Mouse (Mus musculus) monocyte, adult 2 months (primary cell): Measurements from ENCODE around the gene Pigv.

Experiments
- DNase-seq, 2 experiments: peaks; one replicate each; pipeline ENCODE4 v3.0.0; 2022; ENCODE audit warnings: low spot score in 2 of 2, low read depth in 1 of 2

The Pigv gene

DNA sequence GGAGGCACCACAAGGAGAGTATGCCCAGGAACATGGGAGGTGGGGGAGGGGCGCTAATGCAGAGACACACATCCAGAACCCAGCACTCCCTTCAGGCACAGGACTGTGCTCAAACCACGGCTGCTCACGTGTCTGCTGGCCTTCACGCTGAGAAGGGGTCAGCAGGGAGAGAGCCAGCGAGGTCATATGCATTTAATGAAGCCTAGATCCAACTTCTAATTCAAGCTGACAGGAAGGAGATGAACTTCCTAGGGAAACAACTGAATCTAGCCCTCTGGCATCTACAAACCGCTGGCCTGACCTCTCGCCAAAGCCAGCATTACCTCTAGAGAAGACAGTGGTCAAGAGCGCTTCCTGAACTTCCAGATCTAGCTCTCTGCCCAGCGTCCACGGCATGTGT is 57.0 kb downstream of the Pigv start:
- no peak for DNase-seq

DNA sequence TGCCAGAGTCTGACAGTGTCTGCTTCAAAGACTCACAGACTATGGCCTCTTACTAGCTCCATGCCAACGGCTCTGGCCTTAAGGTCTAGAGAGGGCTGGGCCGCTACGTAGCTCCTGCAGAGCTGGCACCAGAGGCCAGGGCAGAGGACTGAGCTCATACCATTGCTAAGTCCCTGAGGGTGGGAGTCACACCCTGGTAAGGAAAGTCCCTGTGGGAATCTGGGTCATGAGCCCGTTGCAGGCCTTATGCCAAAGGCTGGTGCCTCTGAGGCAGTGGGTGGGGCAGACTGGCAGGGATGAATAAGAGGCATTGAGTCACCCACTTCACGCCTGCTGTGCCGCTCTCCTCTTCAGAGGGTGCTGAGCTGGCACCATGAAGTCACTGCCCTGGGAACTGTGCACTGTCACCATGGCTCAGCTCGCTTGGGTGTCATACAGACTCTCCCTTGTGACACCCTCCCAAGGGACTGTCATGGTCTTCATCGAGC is 58.1 kb downstream of the Pigv start:
- DNase-seq, result no peak

DNA sequence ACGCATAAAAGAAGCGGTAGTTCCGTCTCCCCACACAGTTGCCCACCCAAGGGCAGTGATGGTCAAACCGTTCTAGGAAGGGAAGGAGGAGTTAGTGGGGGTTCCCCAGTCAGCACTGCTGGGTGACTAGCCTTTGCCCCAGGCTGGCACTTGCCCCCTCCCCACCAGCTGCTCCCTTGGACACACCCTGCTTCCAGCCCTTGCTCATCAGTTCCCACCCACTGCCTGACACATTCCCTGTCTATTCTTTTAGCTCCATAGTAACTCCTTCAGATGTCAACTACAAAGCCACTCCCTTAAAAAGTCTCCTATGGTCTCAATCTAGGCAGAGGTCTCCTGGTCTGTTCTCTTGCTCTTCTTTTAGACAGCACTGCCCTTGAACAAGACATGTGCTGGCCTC is 58.6 kb downstream of the Pigv start:
- no peak for DNase-seq

DNA sequence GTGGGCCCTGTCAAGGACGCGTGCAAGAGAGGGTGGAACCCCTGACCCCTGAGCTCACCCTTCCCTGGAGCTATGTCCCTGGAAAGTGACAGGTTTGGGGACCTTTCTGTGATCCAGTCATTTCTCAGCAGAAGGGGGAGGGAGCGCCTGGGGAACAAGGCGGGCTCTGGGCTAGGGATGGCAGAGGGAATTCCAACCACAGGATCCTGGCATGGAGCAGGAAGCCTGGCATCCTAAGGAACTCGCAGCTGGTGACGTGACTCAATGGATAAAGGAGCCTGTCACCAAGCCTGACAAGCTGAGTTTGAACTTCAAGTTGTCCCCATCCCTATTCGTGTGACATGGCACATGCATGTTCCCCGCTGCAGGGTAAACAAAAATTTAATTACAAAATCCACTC is 59.4 kb downstream of the Pigv start:
- DNase-seq, result no peak

DNA sequence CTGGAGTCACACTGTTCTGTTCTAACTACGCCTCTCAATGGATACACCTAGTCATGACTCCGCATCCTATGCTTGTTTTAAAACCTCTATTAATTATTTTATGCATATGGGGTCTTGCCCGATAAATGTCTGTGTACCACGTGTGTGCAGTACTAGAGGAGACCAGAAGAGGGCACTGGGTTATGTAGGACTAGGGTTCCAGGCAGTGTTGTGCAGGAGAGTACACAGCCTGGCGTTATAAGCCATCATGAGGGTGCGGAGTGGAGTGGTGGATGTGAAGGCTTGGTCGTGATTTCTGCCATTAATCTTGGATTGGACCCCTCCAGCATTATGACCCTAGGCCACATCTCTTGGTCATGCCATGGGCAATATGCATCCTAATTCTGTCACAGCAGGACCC is 60.0 kb downstream of the Pigv start:
- DNase-seq, result no peak

DNA sequence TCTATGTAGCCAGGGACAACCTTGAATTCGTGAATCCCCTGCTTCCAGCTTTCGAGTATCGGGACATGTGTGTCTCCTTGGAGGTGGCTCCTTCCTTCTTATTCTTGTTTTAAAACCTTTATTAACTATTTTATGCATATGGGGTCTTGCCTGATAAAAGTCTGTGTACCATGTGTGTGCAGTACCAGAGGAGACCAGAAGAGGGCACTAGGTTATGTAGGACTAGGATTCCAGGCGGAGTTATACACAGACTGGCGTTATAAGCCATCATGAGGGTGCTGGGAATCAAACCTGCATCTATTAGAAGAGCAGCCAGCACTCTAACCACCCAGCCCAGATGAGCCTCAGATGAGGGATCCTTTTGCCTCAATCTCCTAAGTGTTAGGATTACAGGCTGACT is 60.6 kb downstream of the Pigv start:
- DNase-seq, result no peak
